Mouse (Mus musculus) regulatory T cell (primary cell): ENCODE data around the gene Vmn2r33.

Experiments used
- in situ Hi-C: fragments of 300-600 bp; cut with MboI, MseI; formaldehyde crosslinking; loops from one replicate; pipeline ENCODE4 v1.15.1; 2025; ENCODE audit warnings: high pct_unique_total_duplicates

Gene Vmn2r33

GRCm38 (mm10) chr7:7566686-7567085 is at the start of gene Vmn2r33:
TSS of gene Vmn2r33 (minus strand) at chr7:7566786.
- in situ Hi-C loops = loop anchor here (10.0 to 25.0 kb wide), 2 partner anchors 172 to 546 kb away; partner anchors contain the start of gene Vmn2r31
